Mouse (Mus musculus) lung, postnatal 25 days (tissue): ENCODE results near the gene Gm29427.

Experiments
- DNase-seq: peaks from one replicate; pipeline ENCODE4 v3.0.0; 2022; ENCODE audit warnings: low spot score

Gm29427 gene

DNA sequence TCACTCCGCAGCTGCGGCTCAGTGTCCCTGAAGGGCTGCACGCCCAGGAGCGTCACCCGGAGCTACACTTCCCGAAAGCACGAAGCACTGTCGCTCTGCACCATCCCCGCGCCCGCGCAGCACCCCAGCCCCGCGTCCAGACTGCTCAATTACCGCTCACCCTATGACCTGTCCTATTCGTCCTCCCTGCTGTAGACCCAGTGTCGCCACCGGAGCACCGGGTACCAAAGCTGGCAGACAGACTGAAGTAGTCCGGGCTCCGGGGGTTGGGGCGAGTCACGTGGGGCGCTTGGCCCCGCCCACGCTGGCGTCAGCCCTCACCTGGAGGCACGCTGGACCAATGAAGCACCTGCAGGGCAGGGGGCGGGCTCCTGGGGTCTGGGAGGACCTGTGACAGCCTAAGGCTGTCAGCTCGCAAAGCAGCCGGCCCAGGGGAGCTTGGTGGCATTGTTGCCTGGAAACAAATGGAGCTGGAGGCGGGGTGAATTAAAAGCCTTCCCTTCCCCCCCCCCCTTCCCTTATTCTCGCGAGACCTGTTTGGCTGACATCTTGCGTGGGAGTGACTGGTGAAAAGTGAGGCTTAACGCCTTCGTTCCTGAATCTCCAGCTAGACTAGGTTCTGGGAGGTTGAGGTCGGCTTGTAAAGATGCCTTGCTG, at the start of gene Gm29427:
Gene Gm29427 (minus strand): TSS at position 239 of the 657 bp plus-strand sequence.
- DNase-seq = peak; percentile 96

DNA sequence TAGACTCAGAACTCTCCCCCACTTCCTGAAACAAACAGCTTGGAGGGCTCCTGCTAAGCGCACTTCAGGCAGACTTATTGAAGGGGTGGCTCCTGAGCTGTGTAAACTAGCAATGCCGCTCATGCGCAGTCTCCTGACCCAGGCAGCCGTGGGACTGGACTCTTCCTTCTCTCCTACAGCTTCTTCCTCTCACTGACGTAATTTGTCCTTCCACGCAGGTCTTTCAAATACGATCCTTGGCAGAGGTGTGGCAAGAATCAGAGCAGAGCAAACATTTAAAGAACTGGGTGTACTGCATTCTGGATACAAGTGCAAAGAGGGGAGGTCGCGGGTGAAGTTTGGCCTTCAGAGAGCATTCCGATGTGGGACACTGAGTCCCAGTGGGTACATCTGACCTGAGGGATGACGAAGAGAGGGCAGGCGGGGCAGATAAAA, 48.4 kb upstream of the Gm29427 start:
- DNase-seq = peak; percentile 94

DNA sequence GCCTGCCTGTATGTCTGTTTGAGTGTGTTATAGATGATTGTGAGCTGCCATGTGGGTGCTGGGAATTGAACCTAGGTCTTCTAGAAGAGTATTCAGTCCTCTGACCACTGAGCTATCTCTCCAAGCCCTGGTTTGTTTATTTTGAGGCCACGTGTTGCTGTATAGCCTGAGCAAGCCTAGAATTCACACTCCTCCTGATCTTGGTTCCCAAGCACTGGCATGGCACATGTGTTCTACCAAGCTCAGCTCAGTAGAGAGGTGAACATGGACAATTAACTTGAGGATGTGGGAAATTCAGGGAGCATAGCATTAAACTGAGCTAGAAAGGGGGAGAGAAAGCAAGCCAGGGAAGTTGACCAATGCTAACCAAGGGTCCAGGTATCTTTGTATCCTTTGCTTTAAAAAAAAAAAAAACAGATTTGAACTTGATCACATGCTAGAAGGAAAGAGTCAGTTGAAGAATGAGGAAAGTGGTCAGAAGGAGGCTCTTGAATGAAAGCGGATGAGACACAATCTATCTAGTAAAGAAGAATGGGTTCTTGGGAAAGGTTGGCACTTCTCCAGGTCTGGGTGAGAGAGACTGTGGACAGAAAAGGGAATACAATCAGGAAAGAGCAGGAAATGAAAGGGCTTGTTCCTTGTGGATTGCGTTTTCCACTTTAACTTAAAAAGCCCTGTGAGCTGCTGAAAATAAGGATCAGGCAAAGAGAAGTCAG, 46.6 kb upstream of the Gm29427 start:
- DNase-seq = no peak

GRCm38 (mm10) chr1:130761597-130761996, 46.0 kb upstream of the Gm29427 start:
- DNase-seq = peak; percentile 67

- no peak for DNase-seq
Measured at GRCm38 (mm10) chr1:130759689-130760088, 44.1 kb upstream of the Gm29427 start.

GRCm38 (mm10) chr1:130746819-130747218, 31.2 kb upstream of the Gm29427 start:
- no peak for DNase-seq

DNA sequence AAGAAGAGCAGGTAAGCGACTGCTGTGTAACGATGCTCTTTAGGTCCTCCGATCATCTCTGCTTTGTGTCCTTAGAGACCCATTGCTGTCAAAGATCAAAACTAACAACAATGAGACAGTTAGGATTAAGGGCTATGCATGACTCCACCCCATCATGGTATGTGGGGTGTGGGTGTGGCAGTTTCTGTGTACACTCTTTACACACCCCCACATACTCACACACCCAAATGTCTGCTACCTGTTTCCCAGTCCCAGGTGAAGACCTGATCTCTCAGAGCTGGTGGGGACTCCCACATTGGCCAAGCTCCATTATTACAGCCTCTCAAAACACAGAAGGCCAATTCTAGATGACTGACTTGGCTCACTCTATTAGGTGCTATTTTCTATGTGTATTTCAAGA, 30.0 kb upstream of the Gm29427 start:
- DNase-seq = no peak

GRCm38 (mm10) chr1:130744961-130745360, 29.4 kb upstream of the Gm29427 start:
- no peak for DNase-seq

GRCm38 (mm10) chr1:130744217-130744616, 28.6 kb upstream of the Gm29427 start:
- no peak for DNase-seq

GRCm38 (mm10) chr1:130743775-130744174, 28.2 kb upstream of the Gm29427 start:
- no peak for DNase-seq

DNA sequence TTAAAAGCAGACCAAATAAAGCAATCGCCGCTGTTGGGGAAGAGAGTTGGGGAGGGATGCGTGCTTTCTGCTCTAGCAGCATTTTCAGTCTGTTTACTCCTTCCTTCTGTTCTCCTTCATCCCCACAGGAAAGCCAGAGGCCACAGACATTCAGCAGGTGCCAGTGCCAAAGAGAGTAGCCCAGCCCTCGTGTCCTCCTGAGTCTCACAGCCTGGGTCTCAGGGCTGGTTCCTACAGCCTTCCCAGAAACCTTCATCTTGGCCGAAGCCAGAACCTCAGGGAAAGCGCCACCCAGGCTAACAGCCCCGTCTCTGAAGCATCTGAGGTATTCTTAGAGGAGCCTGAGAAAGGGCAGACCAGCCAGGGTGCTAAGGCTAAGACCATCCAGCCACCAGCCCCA, 26.6 kb upstream of the Gm29427 start:
- DNase-seq = no peak

GRCm38 (mm10) chr1:130740781-130741720, 25.5 kb upstream of the Gm29427 start:
- DNase-seq = peak; percentile 42

GRCm38 (mm10) chr1:130740227-130740648, 24.6 kb upstream of the Gm29427 start:
- peak; percentile 52 for DNase-seq

DNA sequence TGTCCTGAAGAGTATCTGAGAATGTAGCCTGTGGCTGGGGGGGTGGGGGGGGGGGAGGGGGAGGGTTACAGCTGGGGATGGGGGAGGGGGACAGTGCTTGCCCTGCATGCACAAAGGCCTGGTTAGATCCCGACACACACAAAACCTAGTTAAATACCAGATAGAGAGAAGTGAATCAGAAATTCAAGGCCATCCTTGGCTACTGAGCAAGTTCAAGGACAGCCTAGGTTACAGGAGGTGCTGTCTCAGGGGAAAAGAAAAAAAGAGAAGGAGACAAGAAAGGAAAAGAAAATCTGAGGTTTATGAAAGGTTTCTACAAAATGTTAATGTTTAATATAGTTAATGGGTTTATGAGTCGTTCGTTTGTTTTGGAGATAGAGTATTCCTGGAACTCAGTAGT, 24.0 kb upstream of the Gm29427 start:
- no peak for DNase-seq

DNA sequence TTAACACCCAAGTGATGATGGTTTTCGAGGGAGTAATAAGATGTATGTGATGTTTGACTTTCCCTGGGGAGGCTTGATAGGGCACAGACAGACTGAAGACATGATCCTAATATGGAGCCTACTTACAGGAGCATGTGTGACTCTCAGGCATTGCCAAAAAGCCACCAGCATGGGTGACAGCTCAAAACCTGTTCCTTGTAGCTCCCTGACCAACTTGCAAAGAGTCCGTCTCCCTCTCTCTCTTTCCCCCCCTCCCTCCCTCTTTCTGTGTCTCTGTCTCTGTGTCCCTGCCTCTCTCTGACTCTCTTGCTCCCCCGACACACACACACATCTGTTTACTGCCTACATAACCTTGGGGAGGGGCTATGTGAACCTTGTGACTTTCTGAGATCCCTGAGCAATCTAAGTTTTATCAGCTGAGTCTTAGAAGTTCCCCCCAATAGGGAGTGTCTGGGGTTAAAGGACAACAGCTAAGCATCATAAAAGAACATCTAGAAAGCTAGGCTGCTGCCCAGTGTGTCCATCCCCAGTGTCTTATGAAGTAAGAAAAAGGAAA, 23.0 kb upstream of the Gm29427 start:
- DNase-seq = no peak

GRCm38 (mm10) chr1:130737916-130738315, 22.3 kb upstream of the Gm29427 start:
- DNase-seq = no peak

GRCm38 (mm10) chr1:130737411-130737881, 21.8 kb upstream of the Gm29427 start:
- no peak for DNase-seq

- DNase-seq = no peak
Measured at GRCm38 (mm10) chr1:130734852-130735251, 19.3 kb upstream of the Gm29427 start.

DNA sequence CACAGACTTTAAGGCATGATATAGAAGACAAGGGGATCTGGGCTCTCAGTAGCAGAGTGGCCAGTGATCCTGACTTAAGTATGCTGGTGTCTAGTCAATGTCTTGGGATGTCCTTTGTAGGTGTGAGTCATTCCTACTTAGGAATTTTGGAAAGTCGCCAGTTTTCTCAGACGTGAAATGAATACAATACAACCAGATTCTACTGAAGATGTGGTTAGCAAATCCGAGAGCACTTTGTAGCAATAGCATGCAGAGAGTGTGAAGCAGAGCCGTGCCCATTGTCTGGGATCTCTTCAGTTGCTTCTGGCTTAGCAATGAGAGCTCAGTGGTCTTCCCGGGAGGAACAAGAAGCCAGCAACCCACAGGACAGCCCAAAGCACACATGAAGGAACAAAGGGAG, 18.9 kb upstream of the Gm29427 start:
- DNase-seq = no peak

- DNase-seq = peak; percentile 76
Measured at GRCm38 (mm10) chr1:130733671-130734070, 18.1 kb upstream of the Gm29427 start.

- no peak for DNase-seq
Measured at GRCm38 (mm10) chr1:130732706-130733658, 17.4 kb upstream of the Gm29427 start.
